Mouse (Mus musculus) forebrain, postnatal 0 days (tissue): ENCODE data around the gene Wdr24. TPM values are rescaled to one million over a fixed set of nuclear protein-coding genes. Genes with fewer than 3 reads are reported as not detected.

ENCODE experiments used
- ATAC-seq: fragments of 200-750 bp; cut with Nextera tagmentation; 2 replicates; pipeline ENCODE4 v1.8.0; 2017; ENCODE audit warnings: mild to moderate bottlenecking, moderate library complexity
- DNase-seq: peaks from one replicate; pipeline ENCODE4 v3.0.0-alpha.2; 2015
- H3K27ac ChIP-seq: fragments of 300-500 bp; sonication (generic); 2 replicates; pipeline ENCODE4 v1.5.1; 2014; ENCODE audit warnings: low read depth, mild to moderate bottlenecking, antibody characterized with exemption, low read length, moderate library complexity, mixed read lengths
- H3K27me3 ChIP-seq: fragments of 300-500 bp; sonication (generic); 2 replicates; pipeline ENCODE4 v1.6.1; 2014; ENCODE audit warnings: mild to moderate bottlenecking, low read length, mixed read lengths; ENCODE audit not compliant: insufficient read depth
- H3K36me3 ChIP-seq: fragments of 300-500 bp; sonication (generic); 2 replicates; pipeline ENCODE4 v1.6.1; 2014; ENCODE audit warnings: mild to moderate bottlenecking, moderate library complexity; ENCODE audit not compliant: insufficient read depth
- H3K4me1 ChIP-seq: fragments of 300-500 bp; sonication (generic); 2 replicates; pipeline ENCODE4 v1.6.1; 2014; ENCODE audit warnings: antibody characterized with exemption; ENCODE audit not compliant: insufficient read depth
- H3K4me2 ChIP-seq: fragments of 300-500 bp; sonication (generic); 2 replicates; pipeline ENCODE4 v1.6.1; 2014; ENCODE audit warnings: low read depth, mild to moderate bottlenecking, moderate library complexity
- H3K4me3 ChIP-seq: fragments of 300-500 bp; sonication (generic); 2 replicates; pipeline ENCODE4 v1.5.1; 2014; ENCODE audit warnings: low read depth, low read length, mixed read lengths
- H3K9ac ChIP-seq: fragments of 300-500 bp; sonication (generic); 2 replicates; pipeline ENCODE4 v1.6.1; 2014; ENCODE audit warnings: mild to moderate bottlenecking
- H3K9me3 ChIP-seq: fragments of 300-500 bp; sonication (generic); 2 replicates; pipeline ENCODE4 v1.6.1; 2016; ENCODE audit warnings: low read length
- CTCF ChIP-seq: sonication (generic); IDR thresholded peaks from 2 replicates; pipeline ENCODE4 v1.5.1; 2016; ENCODE audit warnings: antibody characterized with exemption, control low read depth, low read depth
- WGBS: fragments of 180-500 bp; shearing (Covaris S2); extraction: QIAGEN DNeasy Blood & Tissue Kit; methylation state at CpG from one replicate; pipeline ENCODE4 v1.1.7; 2014; 5-methylcytosine and 5-hydroxymethylcytosine counted together
- polyA plus RNA-seq: library from polyadenylated mRNA; unstranded; fragments of >200 nt; fragmentation: Nextera tagmentation; extraction: Ambion mirVana; gene quantifications from 2 replicates; pipeline ENCODE4 v1.2.1, GENCODE M21; 2015
- total RNA-seq: library from RNA; depleted of rRNA; stranded (reverse); fragments of >200 nt; gene quantifications from 2 replicates; pipeline ENCODE4 v1.2.3, GENCODE M21; 2014

The Wdr24 gene
- total and polyA plus RNA-seq, 2 experiments from 2014 or later: 23.2 to 36.5 TPM

- no peaks in the 10 kb centered on the region; the same call in 1 of the 2 replicates for H3K36me3 ChIP-seq
- DNase-seq: peak; percentile 97
- no peaks in the 10 kb centered on the region for H3K27me3 ChIP-seq
- whole genome bisulfite sequencing: 5% methylated on average over 65 of the region's 65 CpGs
- peak within 1 kb of the TSS; percentile 81 for H3K9ac ChIP-seq
- H3K4me2 ChIP-seq: peak within 1 kb of the TSS; percentile 87
- peaks cover 12% of the 10 kb centered on the region for H3K4me1 ChIP-seq
- H3K27ac ChIP-seq: peak within 1 kb of the TSS; percentile 91
- peak within 1 kb of the TSS; percentile 71 for H3K4me3 ChIP-seq
- ATAC-seq: peak; percentile 99
- peak; percentile 51 for TF ChIP-seq CTCF
- H3K9me3 ChIP-seq: no peaks in the 10 kb centered on the region
Observed at GRCm38 (mm10) chr17:25860832-25861703, 37.6 kb downstream of the Wdr24 start, which contains the start of gene Wdr90. Gene Wdr90, minus strand, starts transcription at chr17:25861501.

- DNase-seq (no peak), ATAC-seq (peak; percentile 30; the same call in 1 of the 2 replicates)
- peak overlapping the region; percentile 87 for H3K4me2 ChIP-seq
- H3K4me1 ChIP-seq: peaks cover 12% of the 10 kb centered on the region
- TF ChIP-seq CTCF: no peak
- WGBS: 9% methylated on average over 6 of the region's 6 CpGs
- H3K9ac ChIP-seq: peak overlapping the region; percentile 81
- no peaks in the 10 kb centered on the region for H3K9me3 ChIP-seq
- H3K27me3 ChIP-seq: no peaks in the 10 kb centered on the region
- H3K27ac ChIP-seq: peak overlapping the region; percentile 91
- no peaks in the 10 kb centered on the region; the same call in 1 of the 2 replicates for H3K36me3 ChIP-seq
- peak overlapping the region; percentile 71 for H3K4me3 ChIP-seq
Observed at GRCm38 (mm10) chr17:25861704-25862612, 38.5 kb downstream of the Wdr24 start.

DNA sequence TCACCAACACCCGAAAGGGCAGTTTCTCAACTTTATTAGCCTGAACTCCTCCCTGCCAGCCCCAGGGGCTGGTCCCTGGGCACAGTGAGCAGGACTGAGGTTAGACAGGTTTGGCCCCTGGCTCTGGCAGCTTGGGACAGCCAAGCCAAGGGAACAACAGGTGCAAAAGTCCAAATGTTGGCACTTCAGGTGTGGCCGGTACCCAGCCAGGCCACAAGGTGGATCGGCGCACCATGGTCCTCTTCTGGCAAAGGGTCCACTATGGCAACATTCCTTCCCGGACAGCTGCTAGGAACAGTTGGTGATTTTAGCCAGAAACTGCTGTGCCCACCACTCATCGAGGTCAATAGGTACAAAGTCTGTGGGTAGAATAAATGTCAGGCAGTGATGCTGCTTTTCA is 40.3 kb downstream of the Wdr24 start:
- Histone ChIP-seq H3K36me3 (no peaks in the 10 kb centered on the region; the same call in 1 of the 2 replicates), H3K4me2 (no peak overlapping the region), H3K4me3 (no peak overlapping the region), H3K4me1 (peaks cover 13% of the 10 kb centered on the region), H3K9me3 (no peaks in the 10 kb centered on the region), H3K27me3 (no peaks in the 10 kb centered on the region), H3K9ac (no peak overlapping the region), H3K27ac (no peak overlapping the region)
- no peak for DNase-seq
- TF ChIP-seq CTCF: no peak
- no peak for ATAC-seq
- 89% methylated on average over 6 of the region's 6 CpGs for WGBS

DNA sequence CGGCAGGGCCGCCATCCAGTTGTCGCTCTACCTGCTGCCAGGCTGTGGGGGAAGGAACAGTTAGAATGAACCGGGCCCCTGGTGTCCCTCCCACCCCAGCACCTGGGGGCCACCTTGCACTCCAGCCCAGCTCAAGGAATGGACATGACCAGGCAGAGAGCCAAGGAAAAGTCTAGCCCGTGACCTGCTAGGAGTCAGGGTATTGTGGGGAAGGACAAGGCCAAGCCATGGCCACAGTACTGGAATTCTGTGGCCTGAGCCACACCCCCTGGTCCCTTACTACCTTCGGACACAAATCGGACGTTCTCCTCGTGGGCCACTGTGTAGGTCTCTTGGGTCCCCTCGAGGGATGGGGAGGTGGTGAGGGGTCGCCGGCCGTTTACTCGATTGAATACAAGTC is 40.9 kb downstream of the Wdr24 start:
- peaks cover 16% of the 10 kb centered on the region for H3K4me1 ChIP-seq
- no peak overlapping the region for H3K27ac ChIP-seq
- H3K4me3 ChIP-seq: no peak overlapping the region
- no peak for ATAC-seq
- no peaks in the 10 kb centered on the region for H3K9me3 ChIP-seq
- H3K36me3 ChIP-seq: no peaks in the 10 kb centered on the region; the same call in 1 of the 2 replicates
- no peak overlapping the region for H3K4me2 ChIP-seq
- DNase-seq: no peak
- 93% methylated on average over 14 of the region's 14 CpGs for WGBS
- no peak overlapping the region for H3K9ac ChIP-seq
- TF ChIP-seq CTCF: no peak
- H3K27me3 ChIP-seq: no peaks in the 10 kb centered on the region

GRCm38 (mm10) chr17:25865288-25865687 is 41.9 kb downstream of the Wdr24 start:
- Histone ChIP-seq H3K27ac (no peak overlapping the region), H3K4me1 (peaks cover 16% of the 10 kb centered on the region), H3K36me3 (no peaks in the 10 kb centered on the region; the same call in 1 of the 2 replicates), H3K4me2 (no peak overlapping the region), H3K9ac (no peak overlapping the region), H3K9me3 (no peaks in the 10 kb centered on the region), H3K4me3 (no peak overlapping the region), H3K27me3 (no peaks in the 10 kb centered on the region)
- no peak for DNase-seq
- WGBS: 90% methylated on average over 11 of the region's 11 CpGs
- ATAC-seq: no peak
- TF ChIP-seq CTCF: no peak

GRCm38 (mm10) chr17:25866172-25866571 is 42.7 kb downstream of the Wdr24 start:
- Histone ChIP-seq H3K4me3 (no peak overlapping the region), H3K9ac (no peak overlapping the region), H3K9me3 (no peaks in the 10 kb centered on the region), H3K36me3 (no peaks in the 10 kb centered on the region; the same call in 1 of the 2 replicates), H3K4me2 (no peak overlapping the region), H3K4me1 (peaks cover 9% of the 10 kb centered on the region), H3K27ac (no peak overlapping the region), H3K27me3 (no peaks in the 10 kb centered on the region)
- TF ChIP-seq CTCF: no peak
- WGBS: 92% methylated on average over 3 of the region's 3 CpGs
- ATAC-seq (no peak), DNase-seq (no peak)
